Mouse (Mus musculus): Measurements from ENCODE around the gene Serpinb9b.

- TF ChIP-seq CTCF (IDR thresholded peaks at IDR 0.05; ENCODE audit: insufficient read depth, low read length) = no peak
- no peak for TF ChIP-seq POLR2A (IDR thresholded peaks at IDR 0.05; ENCODE audit: borderline replicate concordance, extremely low read depth, low read depth, low read length)
Observed at GRCm38 (mm10) chr13:33078056-33078705, 51.0 kb downstream of the Serpinb9b start, which contains the start of gene Serpinb1b.

Data from lung, adult 2 months (tissue).